Mouse (Mus musculus) c-Kit-positive CD71-negative TER-119-negative erythroid progenitor cells, embryonic 14.5 days (primary cell): Measurements from ENCODE around the gene Duxbl3.
"Not testable (repeated sequence)": the region's sequence is repeated elsewhere in the genome, so short reads cannot be mapped to it uniquely, and the experiment has no call there.

ENCODE experiments used
- DNase-seq: peaks from one replicate; pipeline ENCODE4 v3.0.0-alpha.2; 2013; ENCODE audit warnings: low read depth

Gene Duxbl3

GRCm38 (mm10) chr14:26257756-26258617 lies at the start of gene Duxbl3:
Gene Duxbl3 (plus strand): TSS chr14:26257962.
- DNase-seq, result not testable (repeated sequence)

GRCm38 (mm10) chr14:26216233-26217000 lies 41.3 kb upstream of the Duxbl3 start:
- DNase-seq, result not testable (repeated sequence)

- not testable (repeated sequence) for DNase-seq
Observed at GRCm38 (mm10) chr14:26237183-26237582, 20.6 kb upstream of the Duxbl3 start.

GRCm38 (mm10) chr14:26258729-26259128 lies 967 bp downstream of the Duxbl3 start:
- DNase-seq, result not testable (repeated sequence)

- DNase-seq, result not testable (repeated sequence)
Observed at GRCm38 (mm10) chr14:26286737-26287136, 29.0 kb downstream of the Duxbl3 start.

- no peak for DNase-seq
Observed at GRCm38 (mm10) chr14:26293859-26294258, 36.1 kb downstream of the Duxbl3 start.

- DNase-seq, result no peak
Observed at GRCm38 (mm10) chr14:26297055-26297454, 39.3 kb downstream of the Duxbl3 start.

GRCm38 (mm10) chr14:26297484-26297883 lies 39.7 kb downstream of the Duxbl3 start:
- DNase-seq, result no peak

GRCm38 (mm10) chr14:26303111-26303510 lies 45.3 kb downstream of the Duxbl3 start:
- peak; percentile 50 for DNase-seq

- DNase-seq, result peak; percentile 33
Observed at GRCm38 (mm10) chr14:26306032-26306431, 48.3 kb downstream of the Duxbl3 start.

- no peak for DNase-seq
Observed at GRCm38 (mm10) chr14:26308813-26309212, 51.1 kb downstream of the Duxbl3 start.

- DNase-seq, result no peak
Observed at GRCm38 (mm10) chr14:26309511-26309910, 51.7 kb downstream of the Duxbl3 start.

GRCm38 (mm10) chr14:26316246-26316730 lies 58.5 kb downstream of the Duxbl3 start:
- no peak for DNase-seq
